Mouse (Mus musculus): ENCODE data around the gene Rasgrf1.

GRCm38 (mm10) chr9:89948602-89949001, 38.9 kb downstream of the Rasgrf1 start:
- no peak for TF ChIP-seq CTCF (conservative IDR thresholded peaks at IDR 0.05; ENCODE audit: low read length)
- no peak for TF ChIP-seq POU5F1 (IDR thresholded peaks at IDR 0.05; ENCODE audit: borderline replicate concordance, low read length)
- TF ChIP-seq NANOG (IDR thresholded peaks at IDR 0.05; ENCODE audit: borderline replicate concordance, low read length) = no peak

All from E14TG2a.4 (cell line).